Mouse (Mus musculus) adrenal gland, postnatal 14 days (tissue): ENCODE measurements around the gene Tshz2. TPM values are rescaled to one million over a fixed set of nuclear protein-coding genes. Genes with fewer than 3 reads are reported as not detected.
A peak's percentile ranks its signal among the peaks of the same experiment; 100 is the strongest.

Experiments used
- DNase-seq: peaks from one replicate; pipeline ENCODE4 v3.0.0; 2021; ENCODE audit warnings: mixed read lengths
- total RNA-seq: library from RNA; stranded (reverse); gene quantifications from 2 replicates; pipeline ENCODE4 v1.2.3, GENCODE M21; 2021

Tshz2 gene
- total RNA-seq, 1 experiment from 2014 or later, result 49.7 TPM

- no peak for DNase-seq
Measured at GRCm38 (mm10) chr2:170006829-170007228, 374.0 kb downstream of the Tshz2 start.

GRCm38 (mm10) chr2:170007426-170007958, 374.7 kb downstream of the Tshz2 start:
- DNase-seq, result peak; percentile 27

GRCm38 (mm10) chr2:170009729-170010128, 376.9 kb downstream of the Tshz2 start:
- no peak for DNase-seq

- DNase-seq, result no peak
Measured at GRCm38 (mm10) chr2:170011858-170012257, 379.0 kb downstream of the Tshz2 start.

- DNase-seq, result no peak
Measured at GRCm38 (mm10) chr2:170017302-170017701, 384.5 kb downstream of the Tshz2 start.

- DNase-seq, result no peak
Measured at GRCm38 (mm10) chr2:170017926-170018325, 385.1 kb downstream of the Tshz2 start.

- DNase-seq, result no peak
Measured at GRCm38 (mm10) chr2:170022953-170023352, 390.1 kb downstream of the Tshz2 start.

GRCm38 (mm10) chr2:170023741-170024140, 390.9 kb downstream of the Tshz2 start:
- DNase-seq, result no peak

- DNase-seq, result peak; percentile 28
Measured at GRCm38 (mm10) chr2:170024939-170025338, 392.1 kb downstream of the Tshz2 start.

GRCm38 (mm10) chr2:170025896-170026295, 393.1 kb downstream of the Tshz2 start:
- DNase-seq, result peak; percentile 60

GRCm38 (mm10) chr2:170027837-170028236, 395.0 kb downstream of the Tshz2 start:
- no peak for DNase-seq

GRCm38 (mm10) chr2:170028488-170029303, 395.9 kb downstream of the Tshz2 start:
- DNase-seq, result no peak

GRCm38 (mm10) chr2:170029304-170029856, 396.6 kb downstream of the Tshz2 start:
- no peak for DNase-seq

- DNase-seq, result no peak
Measured at GRCm38 (mm10) chr2:170031226-170031625, 398.4 kb downstream of the Tshz2 start.

GRCm38 (mm10) chr2:170031872-170032271, 399.1 kb downstream of the Tshz2 start:
- DNase-seq, result no peak

GRCm38 (mm10) chr2:170033219-170033618, 400.4 kb downstream of the Tshz2 start:
- no peak for DNase-seq

- no peak for DNase-seq
Measured at GRCm38 (mm10) chr2:170034794-170035193, 402.0 kb downstream of the Tshz2 start.

GRCm38 (mm10) chr2:170036791-170037241, 404.0 kb downstream of the Tshz2 start:
- no peak for DNase-seq

GRCm38 (mm10) chr2:170037346-170037745, 404.5 kb downstream of the Tshz2 start:
- no peak for DNase-seq

GRCm38 (mm10) chr2:170039772-170040171, 407.0 kb downstream of the Tshz2 start:
- DNase-seq, result no peak

GRCm38 (mm10) chr2:170041101-170041500, 408.3 kb downstream of the Tshz2 start:
- DNase-seq, result peak; percentile 52

- no peak for DNase-seq
Measured at GRCm38 (mm10) chr2:170042471-170043213, 409.8 kb downstream of the Tshz2 start.

GRCm38 (mm10) chr2:170043290-170043689, 410.5 kb downstream of the Tshz2 start:
- DNase-seq, result no peak
